Mouse (Mus musculus): Measurements from ENCODE around the gene Rapgef4. TPM values are rescaled to one million over a fixed set of nuclear protein-coding genes. Genes with fewer than 3 reads are reported as not detected.

Rapgef4 gene
- polyA plus RNA-seq, 1 experiment from 2014 or later, result 2.1 TPM

DNA sequence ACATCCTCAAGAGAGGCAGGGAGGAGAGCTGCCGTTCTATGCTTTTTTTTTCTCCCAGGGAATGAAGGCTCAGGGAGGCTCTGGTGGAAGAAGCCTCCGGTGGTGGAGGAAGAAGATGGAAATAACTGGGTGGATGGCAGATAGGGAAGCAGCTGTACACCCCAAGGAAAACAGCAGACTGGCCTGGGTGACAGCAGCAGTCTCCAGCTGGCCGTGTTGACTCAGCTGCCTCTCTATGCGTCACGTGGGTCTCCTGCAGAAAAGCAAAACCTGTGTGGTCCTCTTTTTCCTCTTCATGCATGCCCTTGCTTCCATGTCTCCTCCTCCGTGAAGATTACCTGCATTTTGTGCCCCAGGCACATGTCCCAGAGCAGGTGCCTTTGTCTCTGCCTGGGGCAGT is 7.5 kb downstream of the Rapgef4 start:
- ATAC-seq, result no peak
- Histone ChIP-seq H3K9me3 (no peaks in the 10 kb centered on the region), H3K27me3 (replicated peaks) (no peaks in the 10 kb centered on the region), H3K4me3 (replicated peaks) (no peak overlapping the region), H3K9ac (no peak overlapping the region), H3K27ac (no peak overlapping the region), H3K4me2 (replicated peaks) (no peak overlapping the region), H3K4me1 (replicated peaks) (peaks cover 7% of the 10 kb centered on the region; the same call in 1 of the 2 replicates), H3K36me3 (no peaks in the 10 kb centered on the region)
- 39% methylated on average over 6 of the region's 6 CpGs for WGBS

DNA sequence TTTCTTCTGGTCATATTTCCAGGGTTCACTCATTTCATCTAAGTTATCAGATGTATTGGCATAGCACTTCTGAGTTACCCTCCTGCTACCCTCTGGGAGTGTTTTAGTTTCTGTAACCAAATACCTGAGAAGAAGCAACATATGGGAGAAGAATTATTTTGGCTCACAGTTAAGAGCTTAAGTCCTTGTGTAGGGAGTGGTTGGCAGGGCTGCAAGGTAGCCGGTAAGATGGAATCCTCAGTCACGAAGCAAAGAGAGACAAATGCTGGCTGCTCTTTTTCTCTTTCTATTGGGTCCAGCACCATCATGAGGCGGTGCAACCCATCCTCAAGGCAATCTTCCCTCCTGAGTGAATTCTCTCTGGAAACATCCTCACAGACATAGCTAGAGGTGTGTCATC is 11.1 kb downstream of the Rapgef4 start:
- Histone ChIP-seq H3K27ac (no peak overlapping the region), H3K4me2 (replicated peaks) (no peak overlapping the region), H3K4me1 (replicated peaks) (peaks cover 7% of the 10 kb centered on the region; the same call in 1 of the 2 replicates), H3K4me3 (replicated peaks) (no peak overlapping the region), H3K9ac (no peak overlapping the region), H3K36me3 (no peaks in the 10 kb centered on the region), H3K27me3 (replicated peaks) (no peaks in the 10 kb centered on the region), H3K9me3 (no peaks in the 10 kb centered on the region)
- 92% methylated on average over 3 of the region's 3 CpGs for WGBS
- ATAC-seq, result no peak

DNA sequence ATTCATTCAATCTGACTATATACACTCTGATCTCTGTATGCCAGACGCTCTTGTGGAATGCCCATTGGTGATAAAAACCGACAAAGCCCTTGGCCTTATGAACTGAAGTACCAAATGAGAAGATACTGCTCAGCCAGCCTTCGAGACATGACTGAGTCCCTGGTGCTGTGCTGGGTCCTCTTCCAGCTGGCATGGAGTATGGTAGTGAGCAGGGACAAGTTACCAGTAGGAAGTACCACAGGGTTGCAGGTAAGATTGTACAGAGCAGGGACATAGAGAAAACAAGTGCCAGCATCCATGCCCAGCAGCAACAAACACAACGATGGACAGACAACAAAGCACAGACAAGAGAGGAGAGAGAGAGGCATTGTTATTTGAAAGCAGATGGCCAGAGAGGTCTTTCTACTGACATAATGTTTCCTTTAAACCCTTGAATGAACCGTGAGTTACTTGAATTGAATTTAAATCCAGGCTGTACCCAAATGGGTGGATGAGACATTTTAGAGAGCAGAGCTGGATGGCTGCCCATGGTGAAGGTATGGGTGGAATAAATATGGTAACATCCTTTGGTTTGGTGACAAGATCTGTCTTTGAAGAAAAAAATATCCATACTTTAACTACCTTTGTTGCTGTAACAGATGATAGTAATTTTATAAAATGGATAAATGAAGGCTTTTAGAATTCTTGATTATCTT is 12.8 kb downstream of the Rapgef4 start:
- 86% methylated on average over 5 of the region's 5 CpGs for WGBS
- H3K4me3 ChIP-seq (replicated peaks), result no peak overlapping the region
- H3K27me3 ChIP-seq (replicated peaks), result no peaks in the 10 kb centered on the region
- H3K27ac ChIP-seq, result no peak overlapping the region
- ATAC-seq, result no peak
- H3K4me2 ChIP-seq (replicated peaks), result no peak overlapping the region
- no peaks in the 10 kb centered on the region for H3K4me1 ChIP-seq (replicated peaks)
- H3K9ac ChIP-seq, result no peak overlapping the region
- no peaks in the 10 kb centered on the region for H3K9me3 ChIP-seq
- no peaks in the 10 kb centered on the region for H3K36me3 ChIP-seq

DNA sequence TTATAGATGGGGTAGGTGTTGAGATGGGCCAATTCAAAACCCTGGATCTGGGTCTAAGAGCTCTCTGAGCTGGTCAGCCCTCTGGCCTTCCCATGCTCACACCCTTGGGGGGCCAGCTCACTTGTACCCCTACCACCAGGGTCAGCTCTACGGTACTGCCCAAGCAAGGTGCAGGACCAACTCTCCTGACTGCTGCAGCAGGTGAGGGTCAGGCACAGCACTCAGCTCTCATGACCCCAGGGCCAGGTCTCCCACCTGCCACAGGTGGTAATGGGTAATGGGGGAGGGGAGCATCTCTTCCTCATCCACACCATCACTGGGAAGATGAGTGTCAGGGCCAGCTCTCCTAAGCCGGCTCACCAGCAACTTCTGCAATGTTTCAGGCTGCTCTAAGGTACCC is 17.5 kb downstream of the Rapgef4 start:
- ATAC-seq, result no peak
- H3K36me3 ChIP-seq, result no peaks in the 10 kb centered on the region
- no peak overlapping the region for H3K9ac ChIP-seq
- 87% methylated on average over 2 of the region's 2 CpGs for WGBS
- H3K9me3 ChIP-seq, result no peaks in the 10 kb centered on the region
- H3K4me2 ChIP-seq (replicated peaks), result no peak overlapping the region
- no peaks in the 10 kb centered on the region for H3K27me3 ChIP-seq (replicated peaks)
- H3K4me3 ChIP-seq (replicated peaks), result no peak overlapping the region
- no peaks in the 10 kb centered on the region for H3K4me1 ChIP-seq (replicated peaks)
- H3K27ac ChIP-seq, result no peak overlapping the region

DNA sequence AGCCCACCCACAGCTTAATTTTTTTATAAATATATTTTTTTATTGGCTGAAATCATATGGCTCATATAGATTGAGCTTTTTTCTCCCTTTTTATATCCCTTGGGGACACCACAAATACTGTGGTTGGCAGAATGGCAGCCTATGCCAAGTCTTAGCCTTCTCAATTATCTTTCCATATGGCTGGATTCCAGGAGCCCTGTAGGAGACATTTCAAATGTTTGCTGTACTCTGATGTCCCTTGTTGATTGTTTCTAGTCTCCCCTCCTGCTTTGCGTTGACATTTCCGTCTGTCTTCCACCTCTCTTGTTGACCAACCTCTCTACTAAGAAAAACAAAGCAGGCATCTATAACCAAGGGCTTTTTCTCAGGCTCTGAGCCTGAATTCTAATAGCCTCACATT is 19.1 kb downstream of the Rapgef4 start:
- Histone ChIP-seq H3K27me3 (replicated peaks) (no peaks in the 10 kb centered on the region), H3K4me2 (replicated peaks) (no peak overlapping the region), H3K4me1 (replicated peaks) (no peaks in the 10 kb centered on the region), H3K36me3 (no peaks in the 10 kb centered on the region), H3K4me3 (replicated peaks) (no peak overlapping the region), H3K27ac (no peak overlapping the region), H3K9me3 (no peaks in the 10 kb centered on the region), H3K9ac (no peak overlapping the region)
- WGBS, result 88% methylated on average over 2 of the region's 2 CpGs
- ATAC-seq, result no peak

DNA sequence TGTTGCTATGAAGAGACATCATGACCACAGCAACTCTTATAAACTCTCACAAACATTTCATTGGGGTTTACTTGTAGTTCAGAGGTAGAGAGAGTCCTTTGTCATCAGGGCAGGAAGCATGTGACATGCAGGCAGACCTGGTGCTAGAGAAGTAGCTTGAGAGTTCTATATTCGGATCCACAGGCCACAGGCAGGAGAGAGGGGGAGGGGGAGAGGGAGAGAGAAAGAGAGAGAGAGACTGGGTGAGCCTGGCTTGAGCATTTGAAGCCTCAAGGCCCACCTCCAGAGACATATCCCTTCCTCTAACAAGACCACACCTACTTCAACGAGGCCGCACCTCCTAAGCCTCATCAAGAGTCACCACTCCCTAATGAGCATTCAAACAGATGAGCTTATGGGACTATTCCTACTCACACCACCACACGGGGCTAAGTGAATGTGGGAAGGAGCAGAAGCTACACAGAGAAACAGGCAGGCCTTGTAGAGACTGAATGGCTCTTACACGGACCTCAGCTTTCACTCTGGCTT is 21.9 kb downstream of the Rapgef4 start:
- 71% methylated on average over 5 of the region's 5 CpGs for WGBS
- H3K27ac ChIP-seq, result no peak overlapping the region
- no peak overlapping the region for H3K4me2 ChIP-seq (replicated peaks)
- H3K27me3 ChIP-seq (replicated peaks), result no peaks in the 10 kb centered on the region
- no peak for ATAC-seq
- no peaks in the 10 kb centered on the region for H3K4me1 ChIP-seq (replicated peaks)
- H3K9ac ChIP-seq, result no peak overlapping the region
- no peak overlapping the region for H3K4me3 ChIP-seq (replicated peaks)
- H3K36me3 ChIP-seq, result no peaks in the 10 kb centered on the region
- H3K9me3 ChIP-seq, result no peaks in the 10 kb centered on the region

DNA sequence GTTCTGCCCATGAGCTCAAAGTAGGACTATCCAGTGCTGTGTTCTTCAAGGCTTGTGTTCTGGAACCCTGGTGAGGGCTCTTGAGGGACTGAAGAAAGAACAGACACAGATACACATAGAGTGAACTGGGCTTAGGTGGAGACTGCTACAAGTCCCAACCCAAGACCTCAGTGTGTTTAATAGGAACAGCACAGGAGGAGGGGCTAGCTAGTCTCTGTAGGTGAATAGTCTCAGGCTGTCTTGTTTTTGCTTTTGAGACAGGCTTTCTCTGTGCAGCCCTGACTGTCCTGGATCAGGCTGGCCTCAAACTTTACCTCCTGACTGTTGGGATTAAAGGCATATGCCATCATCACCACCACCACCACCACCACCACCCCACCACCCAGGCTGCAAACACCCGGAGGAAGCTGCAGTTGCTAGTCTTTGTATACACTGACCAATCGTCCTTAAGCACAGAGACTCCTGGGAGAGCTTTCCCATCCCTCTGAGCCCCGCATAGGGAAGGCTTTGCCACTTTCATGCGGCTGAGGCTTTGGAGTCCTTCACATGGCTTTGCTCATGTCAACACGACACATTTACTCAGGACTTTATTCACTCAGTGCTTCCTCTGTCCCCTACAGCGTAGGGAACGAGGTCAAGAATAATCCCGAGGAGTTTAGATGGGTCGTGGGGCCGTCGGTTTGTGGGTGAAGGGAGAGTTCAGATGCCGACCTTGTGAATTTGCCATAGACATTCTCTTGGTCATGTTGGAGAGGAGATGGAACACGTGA is 22.9 kb downstream of the Rapgef4 start:
- ATAC-seq, result no peak
- 83% methylated on average over 13 of the region's 13 CpGs for WGBS
- Histone ChIP-seq H3K9ac (no peak overlapping the region), H3K4me1 (replicated peaks) (no peaks in the 10 kb centered on the region), H3K4me2 (replicated peaks) (no peak overlapping the region), H3K27ac (no peak overlapping the region), H3K36me3 (no peaks in the 10 kb centered on the region), H3K4me3 (replicated peaks) (no peak overlapping the region), H3K9me3 (no peaks in the 10 kb centered on the region), H3K27me3 (replicated peaks) (no peaks in the 10 kb centered on the region)

DNA sequence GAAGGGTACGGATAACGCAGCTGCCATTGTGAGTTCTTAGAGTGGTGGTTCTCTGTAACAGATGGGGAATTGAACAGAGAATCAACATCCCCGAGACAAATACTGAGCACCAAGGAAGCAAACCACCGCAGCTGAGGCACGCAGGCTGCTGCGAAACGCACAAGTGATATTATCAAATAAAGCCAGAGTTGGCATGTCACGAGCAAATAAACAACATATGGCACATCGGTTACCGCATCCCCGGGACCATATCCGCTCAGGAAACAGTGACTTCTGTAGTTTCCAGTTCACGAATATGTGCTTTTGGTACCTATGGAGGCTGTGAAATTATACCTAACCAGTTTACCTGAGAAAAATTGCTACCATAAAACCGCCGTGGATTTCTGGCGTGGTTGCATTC is 24.0 kb downstream of the Rapgef4 start:
- H3K9ac ChIP-seq, result no peak overlapping the region
- 89% methylated on average over 16 of the region's 16 CpGs for WGBS
- H3K27ac ChIP-seq, result no peak overlapping the region
- no peak for ATAC-seq
- no peaks in the 10 kb centered on the region for H3K27me3 ChIP-seq (replicated peaks)
- no peaks in the 10 kb centered on the region for H3K36me3 ChIP-seq
- no peak overlapping the region for H3K4me2 ChIP-seq (replicated peaks)
- no peaks in the 10 kb centered on the region for H3K4me1 ChIP-seq (replicated peaks)
- H3K9me3 ChIP-seq, result no peaks in the 10 kb centered on the region
- H3K4me3 ChIP-seq (replicated peaks), result no peak overlapping the region

DNA sequence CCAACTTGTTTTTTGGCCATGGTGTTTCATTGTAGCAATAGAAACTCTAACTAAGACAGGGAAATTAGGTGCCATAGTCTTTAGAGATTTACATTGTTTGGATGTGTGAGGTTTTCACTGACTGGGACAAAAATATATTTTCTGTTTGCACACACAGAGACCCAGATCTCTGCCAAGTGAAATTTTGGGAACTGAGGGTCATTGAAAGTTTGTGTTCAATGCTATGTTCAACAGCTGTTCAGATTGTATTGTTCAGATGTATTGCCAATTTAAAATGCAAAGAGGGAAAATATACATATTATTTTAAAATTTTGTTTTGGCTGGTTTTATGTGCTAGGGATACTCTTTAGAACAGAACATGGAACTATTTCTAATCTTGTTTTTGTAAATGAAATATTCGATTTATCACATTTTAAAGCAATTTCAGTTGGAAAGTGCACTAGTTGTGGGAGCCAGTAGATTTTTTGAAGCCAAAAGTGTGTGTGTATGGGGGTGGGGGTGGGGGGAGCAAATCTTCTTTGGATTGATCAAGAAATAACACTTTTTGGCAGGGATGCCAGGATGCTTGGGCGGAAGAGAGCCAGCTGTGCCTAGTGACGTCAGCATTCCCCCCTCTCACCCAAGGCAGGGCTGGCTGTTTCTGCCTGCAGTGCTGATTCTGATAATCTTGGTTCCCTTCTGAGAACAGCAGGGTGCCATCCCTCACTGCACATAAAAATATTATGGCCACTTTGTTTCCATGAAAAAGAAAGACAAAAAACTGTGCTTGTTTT is 28.6 kb downstream of the Rapgef4 start:
- Histone ChIP-seq H3K4me1 (replicated peaks) (no peaks in the 10 kb centered on the region), H3K9ac (no peak overlapping the region), H3K4me2 (replicated peaks) (no peak overlapping the region), H3K36me3 (no peaks in the 10 kb centered on the region), H3K9me3 (no peaks in the 10 kb centered on the region), H3K27ac (no peak overlapping the region), H3K27me3 (replicated peaks) (no peaks in the 10 kb centered on the region), H3K4me3 (replicated peaks) (no peak overlapping the region)
- no peak for ATAC-seq
- 58% methylated on average over 3 of the region's 3 CpGs for WGBS

DNA sequence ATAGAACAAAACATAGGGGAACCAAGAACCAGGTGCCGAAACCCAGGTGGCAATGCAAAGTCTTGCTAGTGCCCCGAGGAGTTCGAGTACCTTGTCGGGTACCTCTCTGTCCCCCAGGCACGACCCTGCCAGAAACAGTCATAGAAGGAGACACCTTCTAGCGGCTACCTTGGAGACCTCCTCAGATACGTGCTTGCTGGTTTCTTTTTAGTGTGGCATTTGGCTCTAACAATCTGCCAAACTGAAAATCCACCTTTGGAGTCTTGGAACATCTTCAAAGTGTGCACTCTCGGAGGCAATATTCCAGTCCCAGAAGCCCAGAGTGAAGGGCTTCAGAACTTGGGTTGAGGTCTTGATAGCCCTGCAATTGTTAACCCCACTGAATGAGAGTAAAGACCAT is 34.3 kb downstream of the Rapgef4 start:
- Histone ChIP-seq H3K4me2 (replicated peaks) (no peak overlapping the region), H3K9me3 (no peaks in the 10 kb centered on the region), H3K36me3 (no peaks in the 10 kb centered on the region), H3K27ac (no peak overlapping the region), H3K4me1 (replicated peaks) (no peaks in the 10 kb centered on the region), H3K4me3 (replicated peaks) (no peak overlapping the region), H3K27me3 (replicated peaks) (no peaks in the 10 kb centered on the region), H3K9ac (no peak overlapping the region)
- ATAC-seq, result no peak
- WGBS, result 86% methylated on average over 8 of the region's 8 CpGs

DNA sequence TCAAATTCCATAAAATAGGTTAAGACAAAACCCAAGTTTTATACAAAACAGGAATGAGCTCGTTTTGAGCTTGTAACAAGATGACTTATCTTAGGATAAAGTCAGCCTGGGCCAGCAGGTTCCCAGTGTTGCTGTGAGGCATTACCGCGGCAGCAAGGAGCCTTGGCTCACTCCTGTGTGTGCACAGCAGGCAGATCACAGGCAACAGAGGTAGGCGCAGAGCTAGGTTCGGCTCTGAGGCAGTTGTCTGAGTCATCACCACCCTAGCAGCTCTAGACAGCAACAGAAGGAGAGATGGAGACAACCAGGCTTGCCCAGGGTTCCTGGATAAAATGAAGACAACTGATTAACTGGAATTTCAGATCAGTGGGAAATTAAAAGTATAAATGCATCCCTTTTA is 35.0 kb downstream of the Rapgef4 start:
- Histone ChIP-seq H3K4me1 (replicated peaks) (no peaks in the 10 kb centered on the region), H3K27ac (no peak overlapping the region), H3K4me3 (replicated peaks) (no peak overlapping the region), H3K9me3 (no peaks in the 10 kb centered on the region), H3K27me3 (replicated peaks) (no peaks in the 10 kb centered on the region), H3K9ac (no peak overlapping the region), H3K36me3 (no peaks in the 10 kb centered on the region), H3K4me2 (replicated peaks) (no peak overlapping the region)
- no peak for ATAC-seq
- 36% methylated on average over 5 of the region's 5 CpGs for WGBS

DNA sequence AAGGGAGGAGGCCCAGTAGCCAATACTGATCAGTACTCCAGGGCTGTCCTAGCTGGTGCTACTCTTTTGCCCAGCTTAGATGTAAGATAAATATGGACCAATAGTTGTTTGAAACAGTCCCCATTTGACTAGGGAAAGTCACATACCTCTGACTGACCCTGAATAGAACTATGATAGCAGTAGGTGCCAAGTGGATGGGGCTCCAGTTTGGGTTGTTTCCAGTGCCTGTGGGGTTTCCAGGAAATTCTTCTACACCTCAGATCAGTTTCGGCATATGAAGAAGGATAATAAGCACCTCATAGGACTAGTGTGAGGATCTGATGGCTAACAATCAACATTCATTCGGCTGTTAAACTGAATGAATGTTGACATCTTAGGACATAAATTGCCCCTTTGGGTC is 36.1 kb downstream of the Rapgef4 start:
- Histone ChIP-seq H3K4me3 (replicated peaks) (no peak overlapping the region), H3K27me3 (replicated peaks) (no peaks in the 10 kb centered on the region), H3K27ac (no peak overlapping the region), H3K9ac (no peak overlapping the region), H3K9me3 (no peaks in the 10 kb centered on the region), H3K36me3 (no peaks in the 10 kb centered on the region), H3K4me1 (replicated peaks) (no peaks in the 10 kb centered on the region), H3K4me2 (replicated peaks) (no peak overlapping the region)
- ATAC-seq, result no peak
- WGBS, result 96% methylated on average over 2 of the region's 2 CpGs
